Mouse (Mus musculus) embryonic facial prominence, embryonic 11.5 days (tissue): ENCODE data around the gene Bcr. TPM values are rescaled to one million over a fixed set of nuclear protein-coding genes. Genes with fewer than 3 reads are reported as not detected.

Source experiments
- ATAC-seq: fragments of 200-750 bp; cut with Nextera tagmentation; replicated peaks from 2 replicates; pipeline ENCODE4 v1.8.0; 2017; ENCODE audit warnings: low read depth; ENCODE audit not compliant: insufficient number of reproducible peaks, low FRiP score, low TSS enrichment
- DNase-seq: peaks from one replicate; pipeline ENCODE4 v3.0.0-alpha.2; 2015; ENCODE audit warnings: low spot score
- H3K27ac ChIP-seq: fragments of 300-500 bp; sonication (generic); replicated peaks from 2 replicates; pipeline ENCODE4 v1.5.1; 2014; ENCODE audit warnings: mild to moderate bottlenecking, low read depth, low read length, control low read depth
- H3K27me3 ChIP-seq: fragments of 300-500 bp; sonication (generic); 2 replicates; pipeline ENCODE4 v1.6.1; 2014; ENCODE audit warnings: mild to moderate bottlenecking, low read length, moderate library complexity, mixed read lengths; ENCODE audit not compliant: control insufficient read depth, insufficient read depth
- H3K36me3 ChIP-seq: fragments of 300-500 bp; sonication (generic); replicated peaks from 2 replicates; pipeline ENCODE4 v1.6.1; 2014; ENCODE audit warnings: low read depth, mild to moderate bottlenecking, low read length, moderate library complexity, mixed read lengths; ENCODE audit not compliant: control insufficient read depth, insufficient read depth
- H3K4me1 ChIP-seq: fragments of 300-500 bp; sonication (generic); 2 replicates; pipeline ENCODE4 v1.6.1; 2014; ENCODE audit warnings: low read length, mixed read lengths; ENCODE audit not compliant: control insufficient read depth, insufficient read depth
- H3K4me2 ChIP-seq: fragments of 300-500 bp; sonication (generic); 2 replicates; pipeline ENCODE4 v1.6.1; 2014; ENCODE audit warnings: low read depth, mild to moderate bottlenecking, control low read depth, low read length, moderate library complexity
- H3K4me3 ChIP-seq: fragments of 300-500 bp; sonication (generic); 2 replicates; pipeline ENCODE4 v1.5.1; 2014; ENCODE audit warnings: low read depth, low read length, control low read depth
- H3K9ac ChIP-seq: fragments of 300-500 bp; sonication (generic); replicated peaks from 2 replicates; pipeline ENCODE4 v1.6.1; 2014; ENCODE audit warnings: mild to moderate bottlenecking, control low read depth, low read length
- H3K9me3 ChIP-seq: fragments of 300-500 bp; sonication (generic); replicated peaks from 2 replicates; pipeline ENCODE4 v1.6.1; 2016; ENCODE audit warnings: mild to moderate bottlenecking, low read length, inconsistent platforms, mixed read lengths; ENCODE audit not compliant: control insufficient read depth
- WGBS: fragments of 180-500 bp; shearing (Covaris S2); extraction: QIAGEN DNeasy Blood & Tissue Kit; methylation state at CpG from one replicate; pipeline ENCODE4 v1.1.7; 2014; 5-methylcytosine and 5-hydroxymethylcytosine counted together
- polyA plus RNA-seq: library from polyadenylated mRNA; unstranded; fragments of >200 nt; fragmentation: Nextera tagmentation; extraction: Ambion mirVana; gene quantifications from 2 replicates; pipeline ENCODE4 v1.2.1, GENCODE M21; 2014

Bcr gene
- polyA plus RNA-seq, 1 experiment from 2014 or later = 10.3 TPM

DNA sequence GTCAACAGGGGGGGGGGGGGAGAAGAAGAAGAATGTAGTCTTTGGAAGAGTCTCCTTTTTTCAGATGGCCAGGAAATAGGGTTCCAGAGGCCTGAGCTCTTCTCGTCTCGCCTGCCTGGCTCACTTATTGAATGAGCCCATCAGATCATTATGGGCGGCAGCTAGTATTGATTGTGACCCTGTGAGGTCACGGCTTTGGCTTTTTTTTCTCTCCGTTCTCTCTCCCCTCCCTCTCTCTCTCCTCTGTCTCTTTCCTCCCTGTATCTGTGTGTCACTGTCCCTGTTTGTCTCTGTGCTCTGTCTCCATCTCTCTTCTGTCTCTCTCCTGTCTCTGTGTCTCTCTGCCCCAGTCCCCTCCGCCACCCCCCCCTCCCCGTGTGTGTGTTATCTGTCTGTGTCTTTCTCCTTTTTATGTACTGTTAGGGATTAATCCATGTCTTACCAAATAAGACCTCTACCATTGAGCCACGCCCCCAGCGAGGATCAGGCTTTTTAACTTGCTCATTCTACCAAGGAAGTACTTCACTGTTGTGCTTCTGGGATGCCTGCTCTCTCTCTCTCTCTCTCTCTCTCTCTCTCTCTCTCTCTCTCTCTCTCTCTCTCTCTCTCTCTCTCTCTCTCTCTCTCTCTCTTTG lies 1.5 kb upstream of the Bcr start:
- Histone ChIP-seq H3K4me1 (peaks cover 6% of the 10 kb centered on the region), H3K36me3 (no peaks in the 10 kb centered on the region), H3K4me3 (no peak overlapping the region), H3K4me2 (no peak overlapping the region), H3K27me3 (no peaks in the 10 kb centered on the region), H3K27ac (no peak overlapping the region), H3K9me3 (no peaks in the 10 kb centered on the region), H3K9ac (no peak overlapping the region)
- no peak for ATAC-seq
- WGBS = 23% methylated on average over 9 of the region's 9 CpGs
- peak; percentile 53 for DNase-seq

DNA sequence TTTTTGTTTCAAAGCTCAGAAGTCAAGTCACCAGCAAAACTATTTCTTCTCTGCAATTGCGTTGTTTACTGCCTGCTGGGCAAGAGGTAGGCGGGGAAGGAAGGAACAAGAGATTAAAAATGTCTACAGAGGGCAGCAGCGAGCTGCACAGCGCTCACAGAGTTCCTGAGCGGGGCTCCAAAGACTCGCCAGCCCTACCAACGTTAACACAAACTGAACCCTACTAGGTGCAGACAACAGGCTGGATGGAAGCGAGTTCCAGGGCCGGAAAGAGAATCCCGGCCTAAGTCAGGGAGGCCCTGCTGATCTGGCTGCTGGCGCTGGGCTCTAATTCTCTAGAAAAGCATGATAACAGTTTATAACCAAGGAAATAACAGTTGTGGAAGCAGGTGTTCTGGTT lies 996 bp upstream of the Bcr start:
- no peak for ATAC-seq

DNA sequence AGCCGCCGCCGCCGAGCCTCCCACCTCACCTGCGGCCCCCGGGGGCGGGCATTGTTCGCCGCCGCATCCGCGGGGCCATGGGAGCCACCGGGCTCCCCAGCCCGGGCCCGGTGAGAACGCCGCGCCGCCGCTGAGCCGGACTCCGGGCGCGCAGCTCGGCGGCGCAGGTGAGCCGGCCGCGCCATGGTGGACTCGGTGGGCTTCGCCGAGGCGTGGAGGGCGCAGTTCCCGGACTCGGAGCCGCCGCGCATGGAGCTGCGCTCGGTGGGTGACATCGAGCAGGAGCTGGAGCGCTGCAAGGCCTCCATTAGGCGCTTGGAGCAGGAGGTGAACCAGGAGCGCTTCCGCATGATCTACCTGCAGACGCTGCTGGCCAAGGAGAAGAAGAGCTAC lies 447 bp downstream of the Bcr start:
- peak; percentile 34 for DNase-seq
- Histone ChIP-seq H3K4me2 (peak overlapping the region; percentile 97), H3K9me3 (no peaks in the 10 kb centered on the region), H3K4me3 (peak overlapping the region; percentile 93), H3K36me3 (no peaks in the 10 kb centered on the region), H3K4me1 (peaks cover 8% of the 10 kb centered on the region), H3K27me3 (no peaks in the 10 kb centered on the region), H3K9ac (peak overlapping the region; percentile 83), H3K27ac (peak overlapping the region; percentile 28)
- under 1% methylated on average over 35 of the region's 48 CpGs for WGBS
- ATAC-seq = no peak

More for the DNA sequence above, 996 bp upstream of the Bcr start:
- peak overlapping the region; percentile 97; the same call in 1 of the 2 replicates for H3K4me2 ChIP-seq
- no peak overlapping the region for H3K9ac ChIP-seq
- 1% methylated on average over 11 of the region's 11 CpGs for WGBS
- DNase-seq = peak; percentile 81
- no peaks in the 10 kb centered on the region for H3K36me3 ChIP-seq
- H3K9me3 ChIP-seq = no peaks in the 10 kb centered on the region
- H3K4me1 ChIP-seq = peaks cover 6% of the 10 kb centered on the region
- peak overlapping the region; percentile 93; the same call in 1 of the 2 replicates for H3K4me3 ChIP-seq
- no peak overlapping the region for H3K27ac ChIP-seq
- H3K27me3 ChIP-seq = no peaks in the 10 kb centered on the region

GRCm38 (mm10) chr10:75061341-75062188 lies 1.2 kb downstream of the Bcr start:
- Histone ChIP-seq H3K36me3 (no peaks in the 10 kb centered on the region), H3K4me1 (peaks cover 8% of the 10 kb centered on the region), H3K27ac (no peak overlapping the region), H3K9ac (peak overlapping the region; percentile 83), H3K4me3 (peak overlapping the region; percentile 93), H3K27me3 (no peaks in the 10 kb centered on the region), H3K4me2 (peak overlapping the region; percentile 97), H3K9me3 (no peaks in the 10 kb centered on the region)
- ATAC-seq = no peak
- peak; percentile 30 for DNase-seq
- whole genome bisulfite sequencing = 2% methylated on average over 70 of the region's 71 CpGs

DNA sequence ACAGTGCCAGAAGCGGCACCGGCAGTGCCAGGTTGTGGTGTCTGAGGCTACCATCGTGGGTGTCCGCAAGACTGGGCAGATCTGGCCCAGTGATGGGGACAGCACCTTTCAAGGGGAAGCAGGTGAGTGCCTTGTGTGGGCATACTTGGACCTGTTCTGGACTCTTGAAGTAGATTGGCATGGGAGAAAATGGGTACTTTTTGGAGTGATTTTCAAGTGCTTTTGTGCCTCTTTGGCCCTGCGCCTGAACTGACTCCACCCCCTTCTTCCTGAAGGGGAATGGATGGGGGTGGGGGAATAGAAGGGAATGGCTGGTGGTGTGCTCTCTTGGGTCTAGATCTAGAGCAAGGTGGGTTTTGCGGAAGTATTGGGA lies 1.8 kb downstream of the Bcr start:
- DNase-seq = peak; percentile 32
- Histone ChIP-seq H3K9ac (peak overlapping the region; percentile 83), H3K27ac (no peak overlapping the region), H3K9me3 (no peaks in the 10 kb centered on the region), H3K36me3 (no peaks in the 10 kb centered on the region), H3K27me3 (no peaks in the 10 kb centered on the region), H3K4me2 (peak overlapping the region; percentile 97), H3K4me3 (peak overlapping the region; percentile 93), H3K4me1 (peaks cover 8% of the 10 kb centered on the region)
- 16% methylated on average over 6 of the region's 6 CpGs for WGBS
- ATAC-seq = no peak

DNA sequence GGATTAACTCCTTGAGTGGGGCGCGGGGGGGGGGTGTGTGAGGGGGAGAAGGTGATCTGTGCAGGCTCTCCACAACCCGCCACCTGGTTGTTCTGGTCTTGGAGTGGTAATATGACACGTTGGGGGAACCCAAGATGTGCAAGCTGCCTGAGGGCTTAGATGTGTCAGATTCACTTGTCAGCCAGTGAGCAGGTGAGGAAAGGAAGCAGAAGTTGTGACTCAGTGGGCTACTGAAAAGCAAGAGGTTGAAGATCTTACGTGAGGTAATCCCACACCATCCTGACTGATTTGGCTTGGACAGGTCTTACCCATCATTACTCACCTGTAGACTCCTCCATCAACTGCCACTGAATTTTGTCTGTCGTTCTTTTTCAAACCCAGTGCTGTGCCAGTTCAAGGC lies 2.2 kb downstream of the Bcr start:
- no peak for ATAC-seq
- Histone ChIP-seq H3K4me2 (peak overlapping the region; percentile 97), H3K4me3 (peak overlapping the region; percentile 93), H3K9me3 (no peaks in the 10 kb centered on the region), H3K4me1 (peaks cover 8% of the 10 kb centered on the region), H3K36me3 (no peaks in the 10 kb centered on the region), H3K9ac (no peak overlapping the region), H3K27ac (no peak overlapping the region), H3K27me3 (no peaks in the 10 kb centered on the region)
- WGBS = 37% methylated on average over 6 of the region's 6 CpGs
- DNase-seq = peak; percentile 31

- 84% methylated on average over 12 of the region's 12 CpGs for WGBS
- H3K4me1 ChIP-seq = peaks cover 8% of the 10 kb centered on the region
These were observed 3.0 kb downstream of the Bcr start for GRCm38 (mm10) chr10:75063301-75063965.

More at GRCm38 (mm10) chr10:75063301-75063965, 3.0 kb downstream of the Bcr start:
- Histone ChIP-seq H3K4me3 (peak overlapping the region; percentile 9; the same call in 1 of the 2 replicates), H3K4me2 (peak overlapping the region; percentile 14), H3K27ac (no peak overlapping the region), H3K9ac (no peak overlapping the region), H3K27me3 (no peaks in the 10 kb centered on the region), H3K36me3 (no peaks in the 10 kb centered on the region), H3K9me3 (no peaks in the 10 kb centered on the region)
- DNase-seq (no peak), ATAC-seq (no peak)
